10 mouse cellular contexts compared by ENCODE assay signal in the genomic region with DNA sequence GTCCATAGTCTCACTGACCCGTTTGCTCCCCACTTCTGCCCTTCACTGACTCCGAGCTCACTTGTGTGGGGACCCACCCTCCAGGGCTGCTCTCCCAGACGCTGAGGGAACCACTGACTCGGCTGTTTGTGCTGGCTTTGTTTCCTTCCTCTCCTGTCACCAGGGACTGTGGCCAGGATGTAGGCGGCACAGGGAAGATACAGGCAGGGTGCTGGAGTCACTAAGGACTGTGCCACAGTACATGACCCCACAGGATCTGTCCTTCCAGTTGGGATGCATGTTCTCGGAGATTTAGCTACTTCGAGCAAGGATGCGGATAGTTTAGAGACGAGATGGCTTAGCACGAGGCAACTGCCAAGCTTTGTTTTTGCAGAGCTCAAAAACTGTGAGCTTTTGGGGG. TPM values are rescaled to one million over a fixed set of nuclear protein-coding genes. Genes with fewer than 3 reads are reported as not detected.
DNase-seq lines count a peak whose midpoint lies in the region; ATAC-seq and TF ChIP-seq lines count a peak whose summit lies in the region.
"Had no signal": no experiment of that assay in that cellular context is flagged by ENCODE, and none has a peak within 500 bp of the region (broad histone marks: within the 10 kb centered on the region; RNA-seq: fewer than 3 reads in every experiment).

No protein-coding gene starts in this region.

- WGBS in hindbrain, embryonic 13.5 days: 46% methylated on average over 10 of the region's 10 CpGs
- WGBS in hindbrain, embryonic 12.5 days: 45% methylated on average over 10 of the region's 10 CpGs

- no peaks in the 10 kb centered on the region for H3K36me3 ChIP-seq in hindbrain, embryonic 13.5 days
- no peaks in the 10 kb centered on the region for H3K36me3 ChIP-seq in hindbrain, embryonic 12.5 days
- H3K36me3 ChIP-seq: limb, embryonic 15.5 days had no signal

- DNase-seq in layer of hippocampus, adult 2 months (ENCODE audit: low spot score in 2 of 2): no peak
- no peak for DNase-seq in layer of hippocampus, adult 9-10 months (ENCODE audit: low spot score)
- DNase-seq in gastrocnemius, postnatal 14 days: peak; percentile 40
- peak; percentile 55 for DNase-seq in kidney, postnatal 10 days
- DNase-seq in thymus, postnatal 0 days (ENCODE audit: low spot score): peak; percentile 76
- no peak for DNase-seq in urinary bladder, postnatal 10 days (ENCODE audit: low spot score)

- ATAC-seq in hindbrain, embryonic 13.5 days (ENCODE audit: low FRiP score): no peak
- no peak for ATAC-seq in hindbrain, embryonic 12.5 days (ENCODE audit: low FRiP score)

- H3K4me3 ChIP-seq in layer of hippocampus, adult 2 months: no peak overlapping the region
- no peak overlapping the region for H3K4me3 ChIP-seq in hindbrain, embryonic 13.5 days
- H3K4me3 ChIP-seq in hindbrain, embryonic 12.5 days: no peak overlapping the region
- H3K4me3 ChIP-seq: limb, embryonic 15.5 days had no signal

- H3K27me3 ChIP-seq in hindbrain, embryonic 13.5 days: peaks cover 13% of the 10 kb centered on the region
- H3K27me3 ChIP-seq in hindbrain, embryonic 12.5 days: peaks cover 13% of the 10 kb centered on the region

- intact Hi-C loops in gastrocnemius, postnatal 14 days (cut with DNase I; ENCODE audit: low total_unique reads): no loop called here

- H3K4me1 ChIP-seq in hindbrain, embryonic 13.5 days (replicated peaks): peaks cover 9% of the 10 kb centered on the region
- 0 out of 2 replicates have a peak, but pooled peaks cover 4% of the 10 kb centered on the region for H3K4me1 ChIP-seq in hindbrain, embryonic 12.5 days

- H3K27ac ChIP-seq in layer of hippocampus, adult 2 months: peak overlapping the region; percentile 94; the same call in 1 of the 2 replicates
- H3K27ac ChIP-seq in hindbrain, embryonic 13.5 days: no peak overlapping the region
- H3K27ac ChIP-seq in hindbrain, embryonic 12.5 days: no peak overlapping the region
- H3K27ac ChIP-seq: hindbrain, embryonic 14.5 days; limb, embryonic 15.5 days had no signal

- no peak overlapping the region for H3K9ac ChIP-seq in hindbrain, embryonic 13.5 days
- no peak overlapping the region for H3K9ac ChIP-seq in hindbrain, embryonic 12.5 days
- H3K9ac ChIP-seq: hindbrain, embryonic 14.5 days; limb, embryonic 15.5 days had no signal

- H3K4me2 ChIP-seq in hindbrain, embryonic 13.5 days: no peak overlapping the region
- no peak overlapping the region for H3K4me2 ChIP-seq in hindbrain, embryonic 12.5 days (replicated peaks)
- H3K4me2 ChIP-seq: hindbrain, embryonic 14.5 days; limb, embryonic 15.5 days had no signal

- TF ChIP-seq CTCF in layer of hippocampus, adult 2 months (conservative IDR thresholded peaks at IDR 0.05): no peak

- no peaks in the 10 kb centered on the region for H3K9me3 ChIP-seq in hindbrain, embryonic 13.5 days
- no peaks in the 10 kb centered on the region for H3K9me3 ChIP-seq in hindbrain, embryonic 12.5 days (replicated peaks)
- H3K9me3 ChIP-seq: limb, embryonic 15.5 days had no signal

RNA-seq across cellular contexts. Expression of a gene that starts 25.5 kb away (rescaled TPM):
- total RNA-seq in layer of hippocampus, adult 2 months (2021): 100 to 1,000 TPM; 445 to 462 TPM
- 10 to 100 TPM; 27.8 to 30.8 TPM for total RNA-seq in gastrocnemius, postnatal 14 days (2021)
- polyA plus RNA-seq in thymus, postnatal 0 days (2015; fragmentation: Nextera tagmentation; extraction: Ambion mirVana): 13.6 and 19.0 TPM in 2 replicates
- 34.5 and 36.5 TPM in 2 replicates for polyA plus RNA-seq in hindbrain, embryonic 13.5 days (2015; fragmentation: Nextera tagmentation; extraction: Ambion mirVana)
- 37.0 and 47.6 TPM in 2 replicates for polyA plus RNA-seq in hindbrain, embryonic 12.5 days (2016; fragmentation: Nextera tagmentation; extraction: Ambion mirVana)

RNA-seq across cellular contexts. Expression of a gene that starts 30.4 kb away (rescaled TPM):
- 1 to 10 TPM; 4.6 to 4.8 TPM for total RNA-seq in layer of hippocampus, adult 2 months (2021)
- total RNA-seq in gastrocnemius, postnatal 14 days (2021): 10 to 100 TPM; 20.4 to 23.1 TPM
- polyA plus RNA-seq in thymus, postnatal 0 days (2015; fragmentation: Nextera tagmentation; extraction: Ambion mirVana): 33.6 and 34.0 TPM in 2 replicates
- 5.3 and 6.2 TPM in 2 replicates for polyA plus RNA-seq in hindbrain, embryonic 13.5 days (2015; fragmentation: Nextera tagmentation; extraction: Ambion mirVana)
- polyA plus RNA-seq in hindbrain, embryonic 12.5 days (2016; fragmentation: Nextera tagmentation; extraction: Ambion mirVana): 9.9 and 11.3 TPM in 2 replicates

Comparison
In these comparisons a context has a peak if more than half of its experiments do, and no peak if none do; other contexts are left out.
1. DNase-seq: peak in gastrocnemius, postnatal 14 days (single experiment), kidney, postnatal 10 days (single experiment) and thymus, postnatal 0 days (single experiment); none in layer of hippocampus, adult 2 months (0 of 2), layer of hippocampus, adult 9-10 months (single experiment) and urinary bladder, postnatal 10 days (single experiment).